Mouse (Mus musculus): ENCODE measurements around the gene Cabp4.

- TF ChIP-seq CTCF (IDR thresholded peaks at IDR 0.05; ENCODE audit: extremely low read depth, insufficient read depth, low read length) (no peak), POLR2A (IDR thresholded peaks at IDR 0.05; ENCODE audit: extremely low read depth, insufficient read depth, low read length) (no peak)
Observed at GRCm38 (mm10) chr19:4184976-4185975, 41.4 kb upstream of the Cabp4 start.

Measured in cortical plate, adult 2 months (tissue).